Mouse (Mus musculus): ENCODE measurements around the gene Slc25a40. TPM values are rescaled to one million over a fixed set of nuclear protein-coding genes. Genes with fewer than 3 reads are reported as not detected.

The Slc25a40 gene
- polyA plus RNA-seq (2014; fragmentation: Illumina TruSeq; extraction: RNeasy Lipid Tissue Mini Kit (QIAGEN cat#74804); ENCODE audit: low read depth, low replicate concordance), result 9.5 TPM

DNA sequence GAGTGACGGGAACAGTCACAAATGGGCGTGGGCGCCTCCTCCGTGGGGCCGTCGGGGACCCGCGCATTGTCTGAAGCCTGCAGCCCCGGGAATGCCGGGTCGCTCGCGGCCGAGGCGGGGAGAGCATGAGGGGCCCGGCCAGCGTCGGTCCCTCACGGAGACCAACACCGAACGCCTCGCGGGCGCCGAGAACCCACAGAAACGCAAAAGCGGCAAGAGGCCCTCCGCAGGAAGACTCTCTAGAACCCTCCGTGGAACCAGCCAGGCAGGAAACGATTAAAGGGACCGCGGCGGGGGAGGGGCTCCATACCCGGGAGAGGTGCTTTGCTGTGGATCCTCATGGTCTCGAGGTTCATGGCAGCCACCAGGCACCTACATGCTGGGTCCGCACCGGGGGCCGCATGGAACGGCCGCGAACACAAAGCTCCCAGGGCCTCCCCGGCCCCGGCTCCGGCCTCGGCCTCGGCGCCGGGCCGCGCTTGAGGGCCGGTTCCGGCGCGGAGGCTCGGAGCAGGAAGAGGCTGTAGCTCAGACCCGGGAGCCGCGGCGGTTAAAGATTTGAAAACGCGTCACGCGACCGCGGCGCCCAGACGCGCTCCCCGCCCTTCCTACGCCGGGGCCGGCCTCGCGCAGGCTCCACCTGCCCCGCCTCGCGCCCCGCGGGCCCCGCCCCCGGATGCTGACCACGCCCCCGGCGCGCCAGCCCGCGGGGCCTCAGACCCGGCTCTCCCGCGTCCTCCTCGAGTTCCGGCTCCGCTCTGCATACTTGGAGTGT, at the start of gene Slc25a40, which contains the start of gene Dbf4:
Slc25a40 (plus strand) TSS at position 694 of the 775 bp plus-strand sequence.
Dbf4 (minus strand) TSS at position 560 of the 775 bp plus-strand sequence.

Other genes starting within 250 kb of the Slc25a40 start
- 4.8 TPM for gene Adam22, start 54.7 kb upstream of the Slc25a40 start, polyA plus RNA-seq (2014; fragmentation: Illumina TruSeq; extraction: RNeasy Lipid Tissue Mini Kit (QIAGEN cat#74804); ENCODE audit: low read depth, low replicate concordance)
- 1.2 TPM for gene Dbf4, start 134 bp upstream of the Slc25a40 start, polyA plus RNA-seq (2014; fragmentation: Illumina TruSeq; extraction: RNeasy Lipid Tissue Mini Kit (QIAGEN cat#74804); ENCODE audit: low read depth, low replicate concordance)
- 0.45 TPM for gene Rundc3b, start 200.1 kb downstream of the Slc25a40 start, polyA plus RNA-seq (2014; fragmentation: Illumina TruSeq; extraction: RNeasy Lipid Tissue Mini Kit (QIAGEN cat#74804); ENCODE audit: low read depth, low replicate concordance)
- 15.5 TPM for gene Abcb1a, start 237.2 kb downstream of the Slc25a40 start, polyA plus RNA-seq (2014; fragmentation: Illumina TruSeq; extraction: RNeasy Lipid Tissue Mini Kit (QIAGEN cat#74804); ENCODE audit: low read depth, low replicate concordance)